Mouse (Mus musculus): ENCODE results near the gene Kctd17. TPM values are rescaled to one million over a fixed set of nuclear protein-coding genes. Genes with fewer than 3 reads are reported as not detected.

Gene Kctd17
- polyA plus RNA-seq, 1 experiment, result 90.6 TPM

GRCm38 (mm10) chr15:78473442-78473841 lies 45.1 kb downstream of the Kctd17 start:
- H3K4me1 ChIP-seq (ENCODE audit: control insufficient read depth, insufficient read depth, low read length), result no peaks in the 10 kb centered on the region
- TF ChIP-seq CTCF (IDR thresholded peaks at IDR 0.05; ENCODE audit: borderline replicate concordance, insufficient read depth, low read length), result no peak
- no peak for TF ChIP-seq POLR2A (IDR thresholded peaks at IDR 0.05; ENCODE audit: low read depth, low read length)
- no peak overlapping the region for H3K4me3 ChIP-seq (ENCODE audit: insufficient read depth, low read length)
- no peak overlapping the region for H3K27ac ChIP-seq (ENCODE audit: insufficient read depth, low read length)

DNA sequence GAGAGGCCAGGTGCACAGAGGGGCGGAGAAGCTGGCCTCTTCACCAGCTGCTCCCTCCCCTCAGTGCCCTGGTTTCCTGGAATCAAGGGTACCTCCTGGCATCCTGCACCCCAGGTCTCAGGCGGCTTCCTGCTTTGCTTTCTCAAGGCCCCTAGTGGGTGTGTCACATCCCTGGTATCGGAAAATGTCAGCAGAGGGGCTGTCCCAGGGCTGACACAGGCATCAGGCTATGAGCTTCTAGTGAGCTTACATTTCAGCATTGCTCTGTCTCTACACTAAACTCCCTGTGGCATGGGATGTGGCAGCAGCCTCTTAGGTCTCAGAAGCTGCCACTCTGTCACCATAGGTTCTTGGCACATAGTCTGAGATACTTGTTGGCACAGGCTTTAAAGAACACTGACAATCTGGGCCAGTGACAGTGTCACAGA lies 47.3 kb downstream of the Kctd17 start:
- Histone ChIP-seq H3K4me1 (ENCODE audit: control insufficient read depth, insufficient read depth, low read length) (no peaks in the 10 kb centered on the region), H3K27ac (ENCODE audit: insufficient read depth, low read length) (no peak overlapping the region), H3K4me3 (ENCODE audit: insufficient read depth, low read length) (no peak overlapping the region)
- TF ChIP-seq POLR2A (IDR thresholded peaks at IDR 0.05; ENCODE audit: low read depth, low read length), result no peak
- no peak for TF ChIP-seq CTCF (IDR thresholded peaks at IDR 0.05; ENCODE audit: borderline replicate concordance, insufficient read depth, low read length)

GRCm38 (mm10) chr15:78476878-78477277 lies 48.5 kb downstream of the Kctd17 start:
- no peak overlapping the region for H3K4me3 ChIP-seq (ENCODE audit: insufficient read depth, low read length)
- TF ChIP-seq POLR2A (IDR thresholded peaks at IDR 0.05; ENCODE audit: low read depth, low read length) (no peak), CTCF (IDR thresholded peaks at IDR 0.05; ENCODE audit: borderline replicate concordance, insufficient read depth, low read length) (no peak)

GRCm38 (mm10) chr15:78478073-78478472 lies 49.7 kb downstream of the Kctd17 start:
- Histone ChIP-seq H3K4me3 (ENCODE audit: insufficient read depth, low read length) (no peak overlapping the region), H3K4me1 (ENCODE audit: control insufficient read depth, insufficient read depth, low read length) (no peaks in the 10 kb centered on the region), H3K27ac (ENCODE audit: insufficient read depth, low read length) (no peak overlapping the region)
- TF ChIP-seq POLR2A (IDR thresholded peaks at IDR 0.05; ENCODE audit: low read depth, low read length) (no peak), CTCF (IDR thresholded peaks at IDR 0.05; ENCODE audit: borderline replicate concordance, insufficient read depth, low read length) (no peak)

More at GRCm38 (mm10) chr15:78476878-78477277, 48.5 kb downstream of the Kctd17 start:
- Histone ChIP-seq H3K27ac (ENCODE audit: insufficient read depth, low read length) (no peak overlapping the region), H3K4me1 (ENCODE audit: control insufficient read depth, insufficient read depth, low read length) (no peaks in the 10 kb centered on the region)

- TF ChIP-seq POLR2A (IDR thresholded peaks at IDR 0.05; ENCODE audit: low read depth, low read length), result no peak
- TF ChIP-seq CTCF (IDR thresholded peaks at IDR 0.05; ENCODE audit: borderline replicate concordance, insufficient read depth, low read length), result no peak
- H3K4me1 ChIP-seq (ENCODE audit: control insufficient read depth, insufficient read depth, low read length), result 0 out of 2 replicates have a peak, but pooled peaks cover 6% of the 10 kb centered on the region
- H3K27ac ChIP-seq (ENCODE audit: insufficient read depth, low read length), result no peak overlapping the region
- H3K4me3 ChIP-seq (ENCODE audit: insufficient read depth, low read length), result no peak overlapping the region
Measured at GRCm38 (mm10) chr15:78479470-78479869, 51.1 kb downstream of the Kctd17 start.

DNA sequence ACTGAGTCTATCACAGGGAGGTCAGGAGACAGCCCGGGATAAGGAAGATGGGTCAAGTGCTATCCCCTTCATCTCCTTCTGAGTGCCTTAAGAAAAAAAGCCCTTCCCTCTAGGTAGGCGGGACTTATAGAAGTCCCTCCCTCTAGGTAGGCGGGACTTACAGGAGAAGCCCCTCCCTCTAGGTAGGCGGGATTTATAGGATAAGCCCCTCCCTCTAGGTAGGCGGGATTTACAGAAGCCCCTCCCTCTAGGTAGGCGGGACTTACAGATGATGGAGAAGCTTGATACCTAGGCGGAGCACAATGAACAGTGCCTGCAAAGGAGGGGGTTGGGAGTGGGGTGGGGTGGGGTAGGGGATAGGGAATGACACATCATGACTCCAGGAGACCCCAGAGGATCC lies 51.7 kb downstream of the Kctd17 start:
- H3K4me3 ChIP-seq (ENCODE audit: insufficient read depth, low read length), result no peak overlapping the region
- no peak overlapping the region for H3K27ac ChIP-seq (ENCODE audit: insufficient read depth, low read length)
- 0 out of 2 replicates have a peak, but pooled peaks cover 6% of the 10 kb centered on the region for H3K4me1 ChIP-seq (ENCODE audit: control insufficient read depth, insufficient read depth, low read length)
- no peak for TF ChIP-seq POLR2A (IDR thresholded peaks at IDR 0.05; ENCODE audit: low read depth, low read length)
- TF ChIP-seq CTCF (IDR thresholded peaks at IDR 0.05; ENCODE audit: borderline replicate concordance, insufficient read depth, low read length), result no peak

DNA sequence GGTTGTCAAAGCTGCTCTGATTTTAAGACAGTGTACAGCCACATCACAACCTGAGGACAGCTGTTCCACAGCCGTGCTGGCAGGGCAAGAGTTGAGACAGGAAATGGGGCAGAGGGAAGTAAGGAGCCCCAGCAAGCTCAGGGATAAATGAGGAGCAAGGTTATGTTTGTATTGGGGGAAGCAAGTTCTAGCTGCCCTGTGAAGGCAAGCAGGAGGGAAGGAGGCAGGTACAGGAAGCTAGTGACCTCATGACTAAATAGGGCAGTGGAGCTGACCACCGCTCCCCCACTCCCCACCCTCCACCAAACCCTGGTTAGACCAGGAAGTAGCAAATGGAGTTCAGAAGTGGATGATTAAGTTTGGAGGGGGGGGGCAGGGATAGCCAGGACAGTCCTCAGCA lies 52.6 kb downstream of the Kctd17 start:
- TF ChIP-seq POLR2A (IDR thresholded peaks at IDR 0.05; ENCODE audit: low read depth, low read length), result no peak
- no peak for TF ChIP-seq CTCF (IDR thresholded peaks at IDR 0.05; ENCODE audit: borderline replicate concordance, insufficient read depth, low read length)
- Histone ChIP-seq H3K4me1 (ENCODE audit: control insufficient read depth, insufficient read depth, low read length) (0 out of 2 replicates have a peak, but pooled peaks cover 6% of the 10 kb centered on the region), H3K27ac (ENCODE audit: insufficient read depth, low read length) (no peak overlapping the region), H3K4me3 (ENCODE audit: insufficient read depth, low read length) (no peak overlapping the region)

GRCm38 (mm10) chr15:78481448-78482000 lies 53.2 kb downstream of the Kctd17 start:
- Histone ChIP-seq H3K27ac (ENCODE audit: insufficient read depth, low read length) (no peak overlapping the region), H3K4me1 (ENCODE audit: control insufficient read depth, insufficient read depth, low read length) (0 out of 2 replicates have a peak, but pooled peaks cover 6% of the 10 kb centered on the region), H3K4me3 (ENCODE audit: insufficient read depth, low read length) (no peak overlapping the region)
- TF ChIP-seq CTCF (IDR thresholded peaks at IDR 0.05; ENCODE audit: borderline replicate concordance, insufficient read depth, low read length) (no peak), POLR2A (IDR thresholded peaks at IDR 0.05; ENCODE audit: low read depth, low read length) (no peak)

DNA sequence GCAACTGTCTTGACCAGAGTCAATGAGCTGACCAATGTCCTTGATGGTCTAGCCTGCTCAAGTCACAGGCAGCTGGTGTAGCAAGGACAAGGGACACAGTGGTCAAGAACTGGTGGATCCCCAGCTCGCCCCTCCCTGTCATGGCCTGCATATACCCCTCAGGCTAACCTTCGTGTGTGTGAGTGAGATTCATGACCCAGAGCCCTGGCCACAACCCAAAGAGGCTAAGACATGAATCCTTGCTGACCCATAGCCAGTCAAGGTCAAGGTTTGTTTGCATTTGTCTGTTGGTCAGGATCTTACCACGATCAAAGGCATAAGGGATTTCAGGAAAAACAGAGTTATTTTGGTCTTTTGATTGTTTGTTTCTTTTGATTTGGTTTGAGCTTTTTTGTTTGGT lies 54.2 kb downstream of the Kctd17 start:
- Histone ChIP-seq H3K4me3 (ENCODE audit: insufficient read depth, low read length) (no peak overlapping the region), H3K27ac (ENCODE audit: insufficient read depth, low read length) (no peak overlapping the region), H3K4me1 (ENCODE audit: control insufficient read depth, insufficient read depth, low read length) (0 out of 2 replicates have a peak, but pooled peaks cover 6% of the 10 kb centered on the region)
- TF ChIP-seq CTCF (IDR thresholded peaks at IDR 0.05; ENCODE audit: borderline replicate concordance, insufficient read depth, low read length), result no peak
- no peak for TF ChIP-seq POLR2A (IDR thresholded peaks at IDR 0.05; ENCODE audit: low read depth, low read length)

DNA sequence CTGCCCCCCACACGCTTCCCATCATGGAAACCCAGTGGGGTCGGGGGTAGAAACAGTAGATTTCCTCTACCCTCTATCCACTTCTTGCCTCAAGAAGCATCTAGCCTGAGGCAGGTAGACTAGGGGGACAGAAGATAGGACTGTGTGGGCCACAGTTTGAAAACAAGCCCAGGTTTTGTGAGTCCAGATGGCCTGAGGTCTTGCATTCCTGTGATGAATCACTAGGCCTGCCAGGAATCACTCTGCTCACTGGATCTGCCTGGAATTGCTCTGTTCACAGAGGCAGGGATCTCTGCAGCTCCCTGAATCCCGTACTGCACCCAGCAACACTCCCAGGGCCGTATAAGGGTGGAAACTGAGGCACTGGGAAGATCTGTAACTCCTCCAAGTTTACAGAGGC lies 54.9 kb downstream of the Kctd17 start:
- H3K4me3 ChIP-seq (ENCODE audit: insufficient read depth, low read length), result no peak overlapping the region
- TF ChIP-seq CTCF (IDR thresholded peaks at IDR 0.05; ENCODE audit: borderline replicate concordance, insufficient read depth, low read length) (no peak), POLR2A (IDR thresholded peaks at IDR 0.05; ENCODE audit: low read depth, low read length) (no peak)
- H3K4me1 ChIP-seq (ENCODE audit: control insufficient read depth, insufficient read depth, low read length), result 0 out of 2 replicates have a peak, but pooled peaks cover 6% of the 10 kb centered on the region
- peak overlapping the region; percentile 41 for H3K27ac ChIP-seq (ENCODE audit: insufficient read depth, low read length)

Data from embryonic fibroblast, embryonic 13.5 days (primary cell).